ENCODE assay signal across 18 mouse cellular contexts in the genomic region with DNA sequence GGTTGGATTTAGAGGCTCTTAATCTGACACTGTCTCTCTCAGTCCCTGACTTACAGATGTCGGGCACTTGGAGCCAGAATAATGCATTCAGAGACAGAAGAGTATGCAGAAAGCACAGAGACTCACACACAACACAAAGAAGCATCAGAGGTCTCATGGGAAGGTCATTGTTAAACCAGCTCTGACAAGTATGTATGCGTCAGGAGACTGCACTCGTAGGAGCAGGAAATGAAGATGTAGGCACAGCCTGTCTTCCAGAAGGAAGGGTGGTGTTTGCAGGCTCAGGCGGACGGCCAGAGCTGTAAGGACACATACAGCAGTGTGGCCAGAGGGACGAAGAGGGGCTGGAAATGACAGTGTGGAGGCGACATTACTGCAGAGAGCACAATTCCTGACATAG.
"Had no signal": no experiment of that assay in that cellular context is flagged by ENCODE, and none has a peak within 500 bp of the region (broad histone marks: within the 10 kb centered on the region; RNA-seq: fewer than 3 reads in every experiment).

No protein-coding gene starts in this region.

- ATAC-seq: midbrain, embryonic 13.5 days had no signal

- DNase-seq: kidney, adult 18-20 months; kidney, adult 9 months; kidney, postnatal 14 days; kidney, postnatal 4 days; liver, embryonic 13.5 days; lung, embryonic 14.5 days; lung, postnatal 10 days; lung, postnatal 36 days; retina, postnatal 1 day; right cerebral cortex, postnatal 25 days; spleen, adult 18-20 months; thymus, postnatal 25 days had no signal

- H3K9me3 ChIP-seq: liver, embryonic 13.5 days; megakaryocyte, embryonic 14.5 days; midbrain, embryonic 13.5 days; neural tube, embryonic 13.5 days; stomach, embryonic 15.5 days had no signal

- H3K27ac ChIP-seq: liver, embryonic 13.5 days; midbrain, embryonic 10.5 days; midbrain, embryonic 13.5 days; neural tube, embryonic 13.5 days; stomach, embryonic 15.5 days had no signal

- H3K4me2 ChIP-seq: liver, embryonic 13.5 days; lung, embryonic 14.5 days; midbrain, embryonic 13.5 days; neural tube, embryonic 13.5 days; stomach, embryonic 15.5 days had no signal

- H3K36me3 ChIP-seq: liver, embryonic 13.5 days; midbrain, embryonic 10.5 days; midbrain, embryonic 13.5 days; neural tube, embryonic 13.5 days; stomach, embryonic 15.5 days had no signal

- H3K9ac ChIP-seq: liver, embryonic 13.5 days; lung, embryonic 14.5 days; midbrain, embryonic 13.5 days; neural tube, embryonic 13.5 days; stomach, embryonic 15.5 days had no signal

- H3K4me3 ChIP-seq: liver, embryonic 13.5 days; megakaryocyte, embryonic 14.5 days; midbrain, embryonic 10.5 days; midbrain, embryonic 13.5 days; myocyte; neural tube, embryonic 13.5 days; stomach, embryonic 15.5 days had no signal

- H3K27me3 ChIP-seq: liver, embryonic 13.5 days; megakaryocyte, embryonic 14.5 days; midbrain, embryonic 13.5 days; neural tube, embryonic 13.5 days; stomach, embryonic 15.5 days had no signal
